Mouse (Mus musculus): ENCODE measurements around the gene Eppin. TPM values are rescaled to one million over a fixed set of nuclear protein-coding genes. Genes with fewer than 3 reads are reported as not detected.

Gene Eppin
- not detected in 2 replicates for polyA plus RNA-seq (2012; rRNA removed)

DNA sequence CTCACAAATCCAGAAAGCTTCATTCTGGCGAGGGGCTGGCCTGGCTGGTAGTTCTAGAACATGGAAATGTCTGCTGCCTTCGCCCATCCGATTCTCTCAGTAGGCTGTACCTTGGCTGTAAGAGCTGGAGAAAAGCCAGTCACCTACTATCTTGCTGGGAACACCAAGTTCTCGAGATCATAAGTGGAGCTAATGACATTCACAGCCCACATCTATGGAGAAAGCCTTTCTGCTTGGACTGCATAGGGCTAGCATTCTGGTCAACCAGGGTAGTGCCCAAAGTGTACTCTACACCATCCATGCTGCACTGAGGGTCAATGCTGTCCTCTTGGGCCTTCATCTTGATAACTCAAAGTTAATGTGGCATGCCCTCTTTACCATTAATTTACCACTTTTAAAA lies at the start of gene Eppin:
Gene Eppin (minus strand): TSS at position 101 of the 400 bp plus-strand sequence.
- TF ChIP-seq POLR2A (IDR thresholded peaks at IDR 0.05; ENCODE audit: control insufficient read depth, extremely low read depth, insufficient read depth, low read length, poor library complexity): no peak
- TF ChIP-seq CTCF (IDR thresholded peaks at IDR 0.05; ENCODE audit: borderline replicate concordance, control insufficient read depth, extremely low read depth, insufficient read depth, low read length, poor library complexity): no peak
- no peaks in the 10 kb centered on the region for H3K36me3 ChIP-seq (ENCODE audit: control insufficient read depth, insufficient read depth, low read length)

DNA sequence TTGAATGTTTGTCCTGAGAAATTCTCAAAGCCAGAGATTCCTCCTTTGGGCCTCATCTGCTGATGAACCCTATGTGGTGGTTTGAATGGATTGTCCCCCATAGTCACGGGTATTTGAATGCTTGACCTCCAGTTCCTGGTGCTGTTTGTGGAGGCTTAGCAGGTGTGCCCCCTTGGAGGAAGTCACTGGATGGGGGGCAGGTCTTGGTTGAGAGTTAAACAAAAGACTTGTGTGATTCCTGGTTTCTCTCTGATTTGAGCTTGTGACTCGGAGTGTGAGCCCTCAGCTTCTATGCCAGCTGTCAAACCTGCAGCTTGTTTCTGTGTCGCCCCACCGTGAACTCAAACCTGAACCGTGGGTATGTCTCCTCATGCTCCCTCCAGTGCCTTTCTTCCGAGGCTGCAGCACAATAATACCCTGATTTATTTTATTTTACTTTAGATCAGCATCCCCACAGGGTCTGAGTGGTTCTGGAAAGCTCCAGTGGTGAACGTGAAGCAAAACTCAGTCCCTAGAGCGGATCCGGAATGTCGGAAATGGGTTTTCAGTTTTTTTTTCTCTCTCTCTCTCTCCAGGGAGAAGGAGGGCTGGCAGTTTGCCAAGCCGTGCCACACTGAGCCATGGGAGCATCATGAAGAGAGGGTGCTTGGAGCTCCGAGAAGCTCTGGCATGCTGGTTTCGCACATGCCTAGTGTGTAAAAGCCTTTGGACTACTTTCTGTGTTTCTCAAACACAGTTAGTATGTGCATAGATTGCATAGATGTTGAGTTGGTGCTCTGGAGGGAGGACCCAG lies 48.7 kb upstream of the Eppin start:
- DNase-seq: no peak
- Histone ChIP-seq H3K4me3 (ENCODE audit: control insufficient read depth, insufficient read depth, low read length) (no peak overlapping the region), H3K27me3 (ENCODE audit: control insufficient read depth, insufficient read depth, low read length) (no peaks in the 10 kb centered on the region; the same call in 1 of the 2 replicates), H3K4me1 (replicated peaks; ENCODE audit: control insufficient read depth, insufficient read depth, low read length) (no peaks in the 10 kb centered on the region), H3K36me3 (ENCODE audit: control insufficient read depth, insufficient read depth, low read length) (no peaks in the 10 kb centered on the region), H3K27ac (ENCODE audit: control insufficient read depth, insufficient read depth, low read length) (no peak overlapping the region)
- TF ChIP-seq POLR2A (IDR thresholded peaks at IDR 0.05; ENCODE audit: control insufficient read depth, extremely low read depth, insufficient read depth, low read length, poor library complexity) (no peak), CTCF (IDR thresholded peaks at IDR 0.05; ENCODE audit: borderline replicate concordance, control insufficient read depth, extremely low read depth, insufficient read depth, low read length, poor library complexity) (no peak)
- 91% methylated on average over 13 of the region's 13 CpGs for WGBS

More for the DNA sequence above, at the start of gene Eppin:
- Histone ChIP-seq H3K27me3 (ENCODE audit: control insufficient read depth, insufficient read depth, low read length) (no peaks in the 10 kb centered on the region), H3K27ac (ENCODE audit: control insufficient read depth, insufficient read depth, low read length) (no peak within 1 kb of the TSS), H3K4me1 (replicated peaks; ENCODE audit: control insufficient read depth, insufficient read depth, low read length) (no peaks in the 10 kb centered on the region), H3K4me3 (ENCODE audit: control insufficient read depth, insufficient read depth, low read length) (no peak within 1 kb of the TSS)
- WGBS: 82% methylated on average over 4 of the region's 4 CpGs
- DNase-seq: no peak

DNA sequence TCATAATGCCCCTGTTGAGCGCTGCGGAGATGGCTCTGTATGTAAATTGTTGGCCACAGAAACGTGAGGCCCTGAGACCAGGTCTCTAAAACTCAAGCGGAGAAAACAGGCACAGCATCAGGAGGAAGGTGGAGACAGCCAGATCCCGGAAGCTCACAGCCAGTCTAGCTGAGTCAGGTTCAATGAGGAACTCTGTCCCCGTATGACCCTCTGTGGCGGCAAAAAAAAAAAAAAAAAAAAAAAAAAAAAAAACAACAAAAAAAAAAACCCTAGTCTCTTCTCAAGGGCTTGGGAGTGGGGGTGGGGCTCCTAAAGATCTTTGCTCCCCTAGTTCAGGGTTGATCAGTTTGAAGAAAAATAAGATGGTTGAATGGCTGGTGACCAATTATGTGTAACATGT lies 47.7 kb upstream of the Eppin start:
- Histone ChIP-seq H3K4me3 (ENCODE audit: control insufficient read depth, insufficient read depth, low read length) (no peak overlapping the region), H3K36me3 (ENCODE audit: control insufficient read depth, insufficient read depth, low read length) (no peaks in the 10 kb centered on the region), H3K27ac (ENCODE audit: control insufficient read depth, insufficient read depth, low read length) (no peak overlapping the region; the same call in 1 of the 2 replicates), H3K27me3 (ENCODE audit: control insufficient read depth, insufficient read depth, low read length) (no peaks in the 10 kb centered on the region; the same call in 1 of the 2 replicates), H3K4me1 (replicated peaks; ENCODE audit: control insufficient read depth, insufficient read depth, low read length) (no peaks in the 10 kb centered on the region)
- no peak for TF ChIP-seq CTCF (IDR thresholded peaks at IDR 0.05; ENCODE audit: borderline replicate concordance, control insufficient read depth, extremely low read depth, insufficient read depth, low read length, poor library complexity)
- no peak for TF ChIP-seq POLR2A (IDR thresholded peaks at IDR 0.05; ENCODE audit: control insufficient read depth, extremely low read depth, insufficient read depth, low read length, poor library complexity)
- 14% methylated on average over 7 of the region's 7 CpGs for WGBS
- DNase-seq: no peak

DNA sequence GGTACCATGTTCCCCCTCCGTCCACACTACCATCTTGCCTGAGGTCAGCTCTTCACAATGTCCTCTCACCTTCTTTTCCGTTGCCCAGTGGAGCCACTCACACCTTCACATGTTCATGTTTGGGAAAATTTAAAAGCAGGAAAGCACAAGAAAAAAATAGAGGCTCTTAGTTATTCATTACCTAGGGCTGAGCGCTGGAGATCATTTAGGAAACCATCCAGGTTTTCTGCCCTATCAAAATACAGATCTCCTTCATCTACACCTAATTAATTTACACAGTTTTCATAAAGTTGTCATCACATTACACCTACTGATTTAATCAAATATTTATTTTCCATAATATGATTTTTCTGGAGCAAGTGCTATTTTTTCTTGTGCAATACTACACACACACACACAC lies 45.3 kb upstream of the Eppin start, which contains the start of gene Wfdc16:
Gene Wfdc16 (minus strand): TSS at position 101 of the 400 bp plus-strand sequence.
- Histone ChIP-seq H3K4me3 (ENCODE audit: control insufficient read depth, insufficient read depth, low read length) (no peak within 1 kb of the TSS), H3K36me3 (ENCODE audit: control insufficient read depth, insufficient read depth, low read length) (no peaks in the 10 kb centered on the region), H3K27ac (ENCODE audit: control insufficient read depth, insufficient read depth, low read length) (no peak within 1 kb of the TSS), H3K27me3 (ENCODE audit: control insufficient read depth, insufficient read depth, low read length) (no peaks in the 10 kb centered on the region; the same call in 1 of the 2 replicates), H3K4me1 (replicated peaks; ENCODE audit: control insufficient read depth, insufficient read depth, low read length) (no peaks in the 10 kb centered on the region)
- WGBS: 99% methylated on average over 3 of the region's 3 CpGs
- no peak for TF ChIP-seq CTCF (IDR thresholded peaks at IDR 0.05; ENCODE audit: borderline replicate concordance, control insufficient read depth, extremely low read depth, insufficient read depth, low read length, poor library complexity)
- no peak for TF ChIP-seq POLR2A (IDR thresholded peaks at IDR 0.05; ENCODE audit: control insufficient read depth, extremely low read depth, insufficient read depth, low read length, poor library complexity)
- DNase-seq: no peak

DNA sequence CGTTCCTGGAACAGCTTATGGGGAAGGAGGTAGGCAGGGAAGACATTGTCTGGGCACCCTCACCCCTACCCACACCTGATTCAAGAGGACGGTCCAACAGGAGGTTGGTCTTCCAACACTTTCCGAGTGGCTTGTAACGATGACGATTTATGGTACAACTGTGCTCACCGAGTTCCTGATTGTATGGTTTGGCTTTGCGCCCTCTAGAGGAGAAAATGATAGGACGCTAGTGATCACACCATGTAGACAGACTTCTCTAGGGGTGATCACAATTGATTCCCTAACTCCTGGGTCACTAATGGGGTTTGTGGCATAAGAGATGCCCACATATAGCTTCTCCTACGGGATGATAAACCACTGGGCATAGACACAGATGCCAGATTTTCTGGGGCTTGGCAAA lies 41.9 kb upstream of the Eppin start:
- no peak overlapping the region for H3K4me3 ChIP-seq (ENCODE audit: control insufficient read depth, insufficient read depth, low read length)
- 93% methylated on average over 9 of the region's 9 CpGs for WGBS

DNA sequence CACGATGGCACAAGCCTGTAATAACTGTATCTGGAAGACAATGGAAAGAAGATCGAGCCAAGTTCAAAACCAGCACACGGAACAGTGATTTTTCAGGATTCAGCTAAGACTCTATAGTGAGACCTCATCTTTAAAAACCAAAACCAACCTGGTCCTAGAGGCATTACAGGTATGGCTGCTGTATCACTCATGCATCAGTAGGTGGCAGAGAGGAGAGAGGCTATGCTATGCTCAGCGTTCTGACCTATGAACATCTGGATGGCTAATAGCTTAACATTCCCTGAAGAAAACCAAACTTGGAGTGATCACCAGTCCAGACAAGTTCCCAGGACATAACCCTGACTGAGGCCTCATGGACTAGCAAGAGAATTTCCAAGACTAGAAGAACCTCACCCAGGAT lies 28.4 kb upstream of the Eppin start:
- no peak for DNase-seq
- WGBS: 74% methylated on average over 4 of the region's 4 CpGs
- TF ChIP-seq POLR2A (IDR thresholded peaks at IDR 0.05; ENCODE audit: control insufficient read depth, extremely low read depth, insufficient read depth, low read length, poor library complexity) (no peak), CTCF (IDR thresholded peaks at IDR 0.05; ENCODE audit: borderline replicate concordance, control insufficient read depth, extremely low read depth, insufficient read depth, low read length, poor library complexity) (no peak)
- Histone ChIP-seq H3K4me3 (ENCODE audit: control insufficient read depth, insufficient read depth, low read length) (no peak overlapping the region), H3K36me3 (ENCODE audit: control insufficient read depth, insufficient read depth, low read length) (no peaks in the 10 kb centered on the region), H3K4me1 (replicated peaks; ENCODE audit: control insufficient read depth, insufficient read depth, low read length) (no peaks in the 10 kb centered on the region), H3K27ac (ENCODE audit: control insufficient read depth, insufficient read depth, low read length) (no peak overlapping the region), H3K27me3 (ENCODE audit: control insufficient read depth, insufficient read depth, low read length) (no peaks in the 10 kb centered on the region)

More for the DNA sequence above, 41.9 kb upstream of the Eppin start:
- no peak for TF ChIP-seq POLR2A (IDR thresholded peaks at IDR 0.05; ENCODE audit: control insufficient read depth, extremely low read depth, insufficient read depth, low read length, poor library complexity)
- TF ChIP-seq CTCF (IDR thresholded peaks at IDR 0.05; ENCODE audit: borderline replicate concordance, control insufficient read depth, extremely low read depth, insufficient read depth, low read length, poor library complexity): no peak
- no peak for DNase-seq
- Histone ChIP-seq H3K4me1 (replicated peaks; ENCODE audit: control insufficient read depth, insufficient read depth, low read length) (no peaks in the 10 kb centered on the region), H3K27ac (ENCODE audit: control insufficient read depth, insufficient read depth, low read length) (no peak overlapping the region), H3K27me3 (ENCODE audit: control insufficient read depth, insufficient read depth, low read length) (no peaks in the 10 kb centered on the region; the same call in 1 of the 2 replicates), H3K36me3 (ENCODE audit: control insufficient read depth, insufficient read depth, low read length) (no peaks in the 10 kb centered on the region)

Measured in thymus, adult 2 months (tissue).